In genomic region chr16:33670933-33671332, GRCm38 (mm10) we compare ENCODE assay signal across 15 mouse cellular contexts. TPM values are rescaled to one million over a fixed set of nuclear protein-coding genes. Genes with fewer than 3 reads are reported as not detected.
A peak's percentile ranks its signal among the peaks of the same experiment; 100 is the strongest.
DNase-seq lines count a peak whose midpoint lies in the region; ATAC-seq and TF ChIP-seq lines count a peak whose summit lies in the region.
"Had no signal": no experiment of that assay in that cellular context is flagged by ENCODE, and none has a peak within 500 bp of the region (broad histone marks: within the 10 kb centered on the region; RNA-seq: fewer than 3 reads in every experiment).

No protein-coding gene starts in this region.

- no peak for ATAC-seq in heart, embryonic 11.5 days (replicated peaks; ENCODE audit: insufficient number of reproducible peaks, low FRiP score, low TSS enrichment)
- ATAC-seq in hindbrain, postnatal 0 days: no peak
- ATAC-seq in hindbrain, embryonic 11.5 days (ENCODE audit: low FRiP score): no peak
- ATAC-seq: midbrain, embryonic 16.5 days had no signal

- TF ChIP-seq POLR2A in heart, adult 2 months (IDR thresholded peaks at IDR 0.05; ENCODE audit: insufficient read depth, low read depth, low read length): no peak

- H3K79me2 ChIP-seq in heart, adult 2 months (replicated peaks; ENCODE audit: control insufficient read depth, insufficient read depth, low read length): no peaks in the 10 kb centered on the region

- no peak for TF ChIP-seq EP300 in heart, adult 2 months (IDR thresholded peaks at IDR 0.05; ENCODE audit: insufficient read depth, low read depth, low read length)

- TF ChIP-seq CTCF in heart, adult 2 months (IDR thresholded peaks at IDR 0.05): no peak
- no peak for TF ChIP-seq CTCF in hindbrain, postnatal 0 days (IDR thresholded peaks at IDR 0.05; ENCODE audit: low read depth)

- H3K9me3 ChIP-seq in heart, embryonic 11.5 days (replicated peaks; ENCODE audit: control insufficient read depth, low read length): no peaks in the 10 kb centered on the region
- no peaks in the 10 kb centered on the region for H3K9me3 ChIP-seq in hindbrain, postnatal 0 days (ENCODE audit: low read length)
- no peaks in the 10 kb centered on the region for H3K9me3 ChIP-seq in hindbrain, embryonic 11.5 days (ENCODE audit: control insufficient read depth, low read length)
- H3K9me3 ChIP-seq: G1E had no signal

- H3K36me3 ChIP-seq in heart, adult 2 months (ENCODE audit: control insufficient read depth, insufficient read depth, low read length): 0 out of 2 replicates have a peak, but pooled peaks cover 2% of the 10 kb centered on the region
- H3K36me3 ChIP-seq in heart, embryonic 11.5 days (ENCODE audit: control insufficient read depth, insufficient read depth, low read length): no peaks in the 10 kb centered on the region
- no peaks in the 10 kb centered on the region for H3K36me3 ChIP-seq in hindbrain, postnatal 0 days (ENCODE audit: insufficient read depth, low read length)
- H3K36me3 ChIP-seq in hindbrain, embryonic 11.5 days (ENCODE audit: control insufficient read depth, insufficient read depth, low read length): no peaks in the 10 kb centered on the region
- H3K36me3 ChIP-seq: G1E had no signal

- DNase-seq in heart, adult 2 months: no peak
- no peak for DNase-seq in hindbrain, postnatal 0 days (ENCODE audit: low spot score)
- no peak for DNase-seq in hindbrain, embryonic 11.5 days (ENCODE audit: low spot score)
- DNase-seq in urinary bladder, adult 2 months (ENCODE audit: low spot score): peak; percentile 1
- no peak for DNase-seq in urinary bladder, adult 18-20 months (ENCODE audit: low spot score in 2 of 2)
- no peak for DNase-seq in c-Kit-positive CD71-positive TER-119-positive erythroid progenitor cells, embryonic 14.5 days (ENCODE audit: low spot score)
- DNase-seq: gastrocnemius, postnatal 10 days; heart, postnatal 4 days; kidney, adult 9 months; kidney, postnatal 4 days; layer of hippocampus, postnatal 36 days had no signal

- intact Hi-C loops in heart, adult 2 months (cut with DNase I): no loop called here

- H3K4me3 ChIP-seq in heart, adult 2 months: no peak overlapping the region
- no peak overlapping the region for H3K4me3 ChIP-seq in heart, embryonic 11.5 days (ENCODE audit: low read depth, low read length)
- H3K4me3 ChIP-seq in hindbrain, postnatal 0 days (ENCODE audit: low read length): no peak overlapping the region
- no peak overlapping the region for H3K4me3 ChIP-seq in hindbrain, embryonic 11.5 days (ENCODE audit: low read depth, low read length)
- H3K4me3 ChIP-seq: erythroblast, embryonic 14.5 days had no signal

- peaks cover 19% of the 10 kb centered on the region for H3K4me1 ChIP-seq in heart, adult 2 months (ENCODE audit: control insufficient read depth, insufficient read depth, low read length)
- H3K4me1 ChIP-seq in heart, embryonic 11.5 days (ENCODE audit: control insufficient read depth, insufficient read depth, low read length): peaks cover 6% of the 10 kb centered on the region; the same call in 1 of the 2 replicates
- H3K4me1 ChIP-seq in hindbrain, postnatal 0 days (ENCODE audit: insufficient read depth, low read length): no peaks in the 10 kb centered on the region
- H3K4me1 ChIP-seq in hindbrain, embryonic 11.5 days (replicated peaks; ENCODE audit: control insufficient read depth, insufficient read depth, low read length): no peaks in the 10 kb centered on the region

- 97% methylated on average over 2 of the region's 2 CpGs for WGBS in heart, adult 2 months
- 79% methylated on average over 2 of the region's 2 CpGs for WGBS in heart, embryonic 11.5 days (ENCODE audit: insufficient replicate concordance)
- WGBS in hindbrain, postnatal 0 days: 89% methylated on average over 2 of the region's 2 CpGs
- 88% methylated on average over 2 of the region's 2 CpGs for WGBS in hindbrain, embryonic 11.5 days

- H3K27ac ChIP-seq in heart, adult 2 months: peak overlapping the region; percentile 40
- no peak overlapping the region for H3K27ac ChIP-seq in heart, embryonic 11.5 days (ENCODE audit: low read depth, low read length)
- peak overlapping the region; percentile 66; the same call in 1 of the 2 replicates for H3K27ac ChIP-seq in hindbrain, postnatal 0 days
- no peak overlapping the region for H3K27ac ChIP-seq in hindbrain, embryonic 11.5 days (ENCODE audit: low read depth, low read length)

- no peaks in the 10 kb centered on the region for H3K27me3 ChIP-seq in heart, adult 2 months (ENCODE audit: control insufficient read depth, insufficient read depth, low read length)
- no peaks in the 10 kb centered on the region for H3K27me3 ChIP-seq in heart, embryonic 11.5 days (ENCODE audit: control insufficient read depth, insufficient read depth, low read length)
- H3K27me3 ChIP-seq in hindbrain, postnatal 0 days (ENCODE audit: insufficient read depth, low read length): no peaks in the 10 kb centered on the region
- H3K27me3 ChIP-seq in hindbrain, embryonic 11.5 days (ENCODE audit: control insufficient read depth, insufficient read depth, low read length): no peaks in the 10 kb centered on the region

- H3K4me2 ChIP-seq in heart, embryonic 11.5 days: no peak overlapping the region
- H3K4me2 ChIP-seq in hindbrain, postnatal 0 days (ENCODE audit: low read depth, low read length): no peak overlapping the region
- H3K4me2 ChIP-seq in hindbrain, embryonic 11.5 days (replicated peaks; ENCODE audit: low read depth, low read length): no peak overlapping the region

- no peak overlapping the region for H3K9ac ChIP-seq in heart, adult 2 months (ENCODE audit: low read depth, low read length)
- H3K9ac ChIP-seq in heart, embryonic 11.5 days (ENCODE audit: low read depth, low read length): no peak overlapping the region
- no peak overlapping the region for H3K9ac ChIP-seq in hindbrain, postnatal 0 days (replicated peaks; ENCODE audit: low read length)
- H3K9ac ChIP-seq in hindbrain, embryonic 11.5 days (ENCODE audit: low read depth, low read length): no peak overlapping the region

RNA-seq across cellular contexts. Expression of gene Heg1, which starts 13.2 kb away (rescaled TPM):
- total RNA-seq in heart, adult 2 months (2021): 100 to 1,000 TPM; 126 to 148 TPM
- polyA plus RNA-seq in heart, adult 2 months (2012; rRNA removed): 60.6 and 123 TPM in 2 replicates
- 31.3 and 37.2 TPM in 2 replicates for polyA plus RNA-seq in heart, embryonic 11.5 days (2014; fragmentation: Nextera tagmentation; extraction: Ambion mirVana)
- 22.8 and 30.4 TPM in 2 replicates for total RNA-seq in hindbrain, postnatal 0 days (2014; rRNA removed)
- 7.2 and 8.1 TPM in 2 replicates for polyA plus RNA-seq in hindbrain, postnatal 0 days (2015; fragmentation: Nextera tagmentation; extraction: Ambion mirVana)
- 22.8 and 23.4 TPM in 2 replicates for polyA plus RNA-seq in hindbrain, embryonic 11.5 days (2014; fragmentation: Nextera tagmentation; extraction: Ambion mirVana)
- polyA plus RNA-seq in urinary bladder, adult 2 months (2012; rRNA removed): 66.3 and 86.7 TPM in 2 replicates

Comparison
In these comparisons a context has a peak if more than half of its experiments do, and no peak if none do; other contexts are left out.
1. H3K27ac ChIP-seq: peak in heart, adult 2 months (single experiment) and hindbrain, postnatal 0 days (single experiment); none in heart, embryonic 11.5 days (single experiment) and hindbrain, embryonic 11.5 days (single experiment).